In genomic region chr6:114290184-114290583, GRCm38 (mm10) we compare ENCODE assay signal across 11 mouse cellular contexts. TPM values are rescaled to one million over a fixed set of nuclear protein-coding genes. Genes with fewer than 3 reads are reported as not detected.
DNase-seq lines count a peak whose midpoint lies in the region; ATAC-seq lines count a peak whose summit lies in the region.
"Had no signal": no experiment of that assay in that cellular context is flagged by ENCODE, and none has a peak within 500 bp of the region (broad histone marks: within the 10 kb centered on the region; RNA-seq: fewer than 3 reads in every experiment).

No protein-coding gene starts in this region.

- 9% methylated on average over 8 of the region's 8 CpGs for WGBS in hindbrain, embryonic 16.5 days
- WGBS in midbrain, embryonic 12.5 days, result 14% methylated on average over 8 of the region's 8 CpGs

- peak; percentile 34 to 55 for DNase-seq in cerebellum, adult 18-20 months
- no peak for DNase-seq in spleen, adult 18-20 months
- no peak for DNase-seq in kidney, adult 11 months
- no peak for DNase-seq in thymus, postnatal 25 days
- DNase-seq in thymus, postnatal 36 days, result no peak
- DNase-seq: adrenal gland, postnatal 25 days had no signal

- H3K9ac ChIP-seq in hindbrain, embryonic 16.5 days (ENCODE audit: low read depth, low read length), result peak overlapping the region; percentile 53
- 0 out of 2 replicates have a peak overlapping the region, but pooled peaks have one; percentile 15 for H3K9ac ChIP-seq in midbrain, embryonic 12.5 days (replicated peaks)
- H3K9ac ChIP-seq: heart, embryonic 12.5 days; liver, embryonic 14.5 days had no signal

- H3K9me3 ChIP-seq in hindbrain, embryonic 16.5 days (ENCODE audit: control insufficient read depth, low read length), result no peaks in the 10 kb centered on the region
- no peaks in the 10 kb centered on the region for H3K9me3 ChIP-seq in midbrain, embryonic 12.5 days
- H3K9me3 ChIP-seq: heart, embryonic 12.5 days had no signal

- H3K27me3 ChIP-seq in hindbrain, embryonic 16.5 days (replicated peaks; ENCODE audit: control insufficient read depth, insufficient read depth, low read length), result no peaks in the 10 kb centered on the region
- peaks cover 33% of the 10 kb centered on the region for H3K27me3 ChIP-seq in midbrain, embryonic 12.5 days

- peaks cover 92% of the 10 kb centered on the region for H3K4me1 ChIP-seq in hindbrain, embryonic 16.5 days (ENCODE audit: control insufficient read depth, insufficient read depth, low read depth, low read length)
- peaks cover 84% of the 10 kb centered on the region for H3K4me1 ChIP-seq in midbrain, embryonic 12.5 days

- no peaks in the 10 kb centered on the region for H3K36me3 ChIP-seq in hindbrain, embryonic 16.5 days (ENCODE audit: control insufficient read depth, insufficient read depth, low read length)
- H3K36me3 ChIP-seq in midbrain, embryonic 12.5 days, result no peaks in the 10 kb centered on the region
- H3K36me3 ChIP-seq: heart, embryonic 12.5 days had no signal

- no peak overlapping the region; the same call in 1 of the 2 replicates for H3K4me3 ChIP-seq in hindbrain, embryonic 16.5 days (ENCODE audit: low read length)
- H3K4me3 ChIP-seq in midbrain, embryonic 12.5 days, result no peak overlapping the region
- H3K4me3 ChIP-seq: heart, embryonic 12.5 days had no signal

- H3K27ac ChIP-seq in hindbrain, embryonic 16.5 days (ENCODE audit: low read depth, low read length), result peak overlapping the region; percentile 90
- peak overlapping the region; percentile 92 for H3K27ac ChIP-seq in midbrain, embryonic 12.5 days (replicated peaks)
- H3K27ac ChIP-seq: liver, embryonic 14.5 days had no signal

- no peak for ATAC-seq in cerebellum, adult (ENCODE audit: insufficient number of reproducible peaks, low FRiP score, low TSS enrichment)
- peak; percentile 86 for ATAC-seq in hindbrain, embryonic 16.5 days
- ATAC-seq in midbrain, embryonic 12.5 days (ENCODE audit: low FRiP score, low read depth), result peak; percentile 88

- H3K4me2 ChIP-seq in hindbrain, embryonic 16.5 days (ENCODE audit: low read length), result peak overlapping the region; percentile 45
- peak overlapping the region; percentile 34 for H3K4me2 ChIP-seq in midbrain, embryonic 12.5 days (replicated peaks)
- H3K4me2 ChIP-seq: heart, embryonic 12.5 days had no signal

RNA-seq across cellular contexts. Expression of gene Slc6a1, which starts 7.7 kb away (rescaled TPM):
- 166 and 172 TPM in 2 replicates for polyA plus RNA-seq in hindbrain, embryonic 16.5 days (2015; fragmentation: Nextera tagmentation; extraction: Ambion mirVana)
- 41.8 and 45.3 TPM in 2 replicates for polyA plus RNA-seq in midbrain, embryonic 12.5 days (2016; fragmentation: Nextera tagmentation; extraction: Ambion mirVana)

Comparison
In these comparisons a context has a peak if more than half of its experiments do, and no peak if none do; other contexts are left out.
1. DNase-seq: peak in cerebellum, adult 18-20 months (2 of 2); none in spleen, adult 18-20 months (0 of 2), kidney, adult 11 months (single experiment), thymus, postnatal 25 days (single experiment) and thymus, postnatal 36 days (0 of 2).